Mouse (Mus musculus) stomach, postnatal 0 days (tissue): ENCODE data around the gene Zfp593.

Experiments
- CTCF ChIP-seq: IDR thresholded peaks from 2 replicates; pipeline ENCODE4 v1.5.1; 2016; ENCODE audit warnings: antibody characterized with exemption, low read depth, mild to moderate bottlenecking, moderate library complexity
- EP300 ChIP-seq: optimal IDR thresholded peaks from 2 replicates; pipeline ENCODE3; 2016; ENCODE audit warnings: antibody characterized with exemption

- TF ChIP-seq EP300 (no peak), CTCF (no peak)
Measured at GRCm38 (mm10) chr4:134230431-134230830, 15.0 kb downstream of the Zfp593 start.
